Mouse (Mus musculus) liver, postnatal 0 days (tissue): ENCODE measurements around the gene Hps5. TPM values are rescaled to one million over a fixed set of nuclear protein-coding genes. Genes with fewer than 3 reads are reported as not detected.

Source experiments
- ATAC-seq: fragments of 200-750 bp; cut with Nextera tagmentation; 2 replicates; pipeline ENCODE4 v1.8.0; 2017; ENCODE audit warnings: mild to moderate bottlenecking, moderate library complexity
- DNase-seq: peaks from one replicate; pipeline ENCODE4 v3.0.0-alpha.2; 2016
- H3K27ac ChIP-seq: fragments of 300-500 bp; sonication (generic); 2 replicates; pipeline ENCODE4 v1.5.1; 2014; ENCODE audit warnings: antibody characterized with exemption, moderate library complexity, mild to moderate bottlenecking, low read depth
- H3K27me3 ChIP-seq: fragments of 300-500 bp; sonication (generic); 2 replicates; pipeline ENCODE4 v1.6.1; 2014; ENCODE audit warnings: low read length, control low read depth, mixed read lengths; ENCODE audit not compliant: insufficient read depth
- H3K36me3 ChIP-seq: fragments of 300-500 bp; sonication (generic); replicated peaks from 2 replicates; pipeline ENCODE4 v1.6.1; 2014; ENCODE audit warnings: mild to moderate bottlenecking, control low read depth, low read length, moderate library complexity, mixed read lengths; ENCODE audit not compliant: insufficient read depth
- H3K4me1 ChIP-seq: fragments of 300-500 bp; sonication (generic); 2 replicates; pipeline ENCODE4 v1.6.1; 2014; ENCODE audit warnings: antibody characterized with exemption, mild to moderate bottlenecking, control low read depth; ENCODE audit not compliant: insufficient read depth
- H3K4me2 ChIP-seq: fragments of 300-500 bp; sonication (generic); 2 replicates; pipeline ENCODE4 v1.6.1; 2014; ENCODE audit warnings: low read depth, mild to moderate bottlenecking, low read length, moderate library complexity, mixed read lengths
- H3K4me3 ChIP-seq: fragments of 300-500 bp; sonication (generic); 2 replicates; pipeline ENCODE4 v1.5.1; 2014; ENCODE audit warnings: low read depth, low read length
- H3K9ac ChIP-seq: fragments of 300-500 bp; sonication (generic); replicated peaks from 2 replicates; pipeline ENCODE4 v1.6.1; 2014; ENCODE audit warnings: mild to moderate bottlenecking, moderate library complexity
- H3K9me3 ChIP-seq: fragments of 300-500 bp; sonication (generic); 2 replicates; pipeline ENCODE4 v1.6.1; 2016; ENCODE audit warnings: mild to moderate bottlenecking, control low read depth, low read length, mixed read lengths
- CTCF ChIP-seq: sonication (generic); IDR thresholded peaks from 2 replicates; pipeline ENCODE4 v1.5.1; 2016; ENCODE audit warnings: antibody characterized with exemption, low read depth
- EP300 ChIP-seq: IDR thresholded peaks from 2 replicates; pipeline ENCODE4 v1.6.1; 2016; ENCODE audit warnings: antibody characterized with exemption, low read depth, mild to moderate bottlenecking
- WGBS: fragments of 180-500 bp; shearing (Covaris S2); extraction: QIAGEN DNeasy Blood & Tissue Kit; methylation state at CpG from one replicate; pipeline ENCODE4 v1.1.7; 2014; ENCODE audit not compliant: insufficient replicate concordance; 5-methylcytosine and 5-hydroxymethylcytosine counted together
- polyA plus RNA-seq: library from polyadenylated mRNA; unstranded; fragments of >200 nt; fragmentation: Nextera tagmentation; extraction: Ambion mirVana; gene quantifications from 2 replicates; pipeline ENCODE4 v1.2.1, GENCODE M21; 2015

Hps5 gene
- polyA plus RNA-seq = 3.3 and 3.6 TPM in 2 replicates

DNA sequence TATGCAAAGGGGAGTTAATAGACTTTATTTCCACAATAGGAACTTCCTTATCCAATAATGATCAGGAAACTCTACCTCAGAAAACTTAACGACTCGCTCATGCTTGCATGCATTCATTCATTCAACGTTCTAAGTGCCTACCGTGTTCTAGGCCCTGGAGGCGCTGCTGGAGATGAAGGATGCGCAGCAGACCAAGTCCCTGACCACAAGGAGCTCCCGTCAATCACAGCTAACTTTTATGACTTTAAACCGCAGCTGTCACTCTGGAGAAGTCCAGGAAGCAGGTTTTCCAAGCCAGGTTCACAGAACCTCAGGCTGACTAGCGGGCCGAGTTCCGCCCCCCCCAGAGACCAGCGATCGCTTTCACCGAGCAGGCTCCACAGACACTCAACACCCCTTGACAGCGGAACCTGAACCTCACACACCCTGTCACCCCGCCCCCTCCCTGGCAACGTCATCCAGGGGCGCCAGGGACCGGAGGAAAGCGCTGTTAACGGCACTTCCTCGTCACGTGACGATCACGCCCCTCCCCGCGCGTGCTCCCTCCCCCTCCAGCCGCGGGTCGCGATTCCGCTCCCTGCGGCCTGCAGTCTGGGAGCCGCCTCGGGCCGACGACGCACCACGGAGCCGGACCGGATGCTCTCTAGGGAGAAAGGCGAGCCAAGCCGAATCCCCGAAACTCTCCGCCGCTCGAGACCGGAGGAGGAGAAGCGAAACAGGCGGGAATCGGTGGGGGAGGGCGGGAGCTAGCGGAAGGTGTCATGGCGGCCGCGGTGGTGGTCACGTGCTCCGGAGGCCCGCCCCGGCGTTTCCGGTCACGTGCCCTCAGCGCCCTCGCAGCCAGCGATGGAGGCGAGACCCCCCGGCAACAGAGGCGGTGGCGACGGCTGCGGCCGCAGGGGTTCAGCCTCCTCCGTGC, at the start of gene Hps5, which contains the start of gene Gtf2h1:
Hps5 (minus strand) TSS at position 778 of the 919 bp plus-strand sequence.
Gtf2h1 (plus strand) TSS at position 817 of the 919 bp plus-strand sequence.
- TF ChIP-seq CTCF (peak; percentile 18; the same call in 1 of the 2 replicates), EP300 (peak; percentile 50; the same call in 1 of the 2 replicates)
- peak within 1 kb of the TSS; percentile 96 for H3K9ac ChIP-seq
- H3K4me1 ChIP-seq = peaks cover 22% of the 10 kb centered on the region
- no peaks in the 10 kb centered on the region for H3K27me3 ChIP-seq
- WGBS = under 1% methylated on average over 67 of the region's 75 CpGs
- H3K4me2 ChIP-seq = peak within 1 kb of the TSS; percentile 99
- DNase-seq (peak; percentile 99), ATAC-seq (peak; percentile 97)
- H3K4me3 ChIP-seq = peak within 1 kb of the TSS; percentile 98
- H3K9me3 ChIP-seq = no peaks in the 10 kb centered on the region
- peak within 1 kb of the TSS; percentile 90 for H3K27ac ChIP-seq
- peaks cover 8% of the 10 kb centered on the region for H3K36me3 ChIP-seq

DNA sequence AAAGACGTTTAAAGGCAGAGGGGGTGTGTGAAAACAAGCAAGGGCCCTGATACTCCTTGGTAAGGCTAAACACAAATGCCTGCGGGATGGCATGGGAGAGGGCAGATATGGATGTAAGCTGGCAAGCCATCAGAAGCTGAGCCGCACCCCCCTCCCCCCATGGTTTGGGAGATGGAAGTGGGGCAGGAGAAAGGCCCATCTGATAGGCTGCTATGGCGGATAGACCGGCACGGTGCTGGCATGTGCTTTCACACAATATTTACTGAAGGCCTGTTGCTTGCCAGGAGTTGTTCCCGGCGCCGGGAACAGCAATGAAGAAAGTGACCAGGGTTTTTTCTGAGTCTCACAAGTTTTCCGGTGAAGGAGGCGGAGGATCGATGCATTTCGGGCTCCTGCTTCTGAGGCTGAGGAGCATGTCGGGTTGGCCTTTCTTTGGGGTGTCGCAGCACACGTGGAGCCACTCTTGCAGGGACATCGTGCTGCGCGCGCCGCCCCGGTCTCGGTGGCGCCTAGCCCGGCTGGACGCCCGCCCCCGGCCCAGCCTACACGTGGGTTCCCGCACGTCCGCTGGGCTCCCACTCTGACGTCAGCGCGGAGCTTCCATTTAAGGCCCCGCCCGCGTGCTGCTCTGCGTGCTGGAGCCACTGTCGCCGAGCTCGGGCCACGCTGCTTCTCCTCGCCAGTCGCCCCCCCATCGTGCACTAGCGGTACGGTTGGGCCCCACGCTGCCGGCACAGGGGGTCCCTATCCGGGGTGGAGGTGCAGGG, 49.5 kb upstream of the Hps5 start:
- TF ChIP-seq EP300 (no peak), CTCF (no peak)
- Histone ChIP-seq H3K9me3 (no peaks in the 10 kb centered on the region), H3K4me1 (peaks cover 35% of the 10 kb centered on the region), H3K27ac (peak overlapping the region; percentile 85), H3K4me2 (peak overlapping the region; percentile 76), H3K36me3 (peaks cover 22% of the 10 kb centered on the region), H3K9ac (peak overlapping the region; percentile 74), H3K4me3 (peak overlapping the region; percentile 64), H3K27me3 (no peaks in the 10 kb centered on the region)
- DNase-seq (peak; percentile 93), ATAC-seq (peak; percentile 88)
- WGBS = under 1% methylated on average over 41 of the region's 51 CpGs

DNA sequence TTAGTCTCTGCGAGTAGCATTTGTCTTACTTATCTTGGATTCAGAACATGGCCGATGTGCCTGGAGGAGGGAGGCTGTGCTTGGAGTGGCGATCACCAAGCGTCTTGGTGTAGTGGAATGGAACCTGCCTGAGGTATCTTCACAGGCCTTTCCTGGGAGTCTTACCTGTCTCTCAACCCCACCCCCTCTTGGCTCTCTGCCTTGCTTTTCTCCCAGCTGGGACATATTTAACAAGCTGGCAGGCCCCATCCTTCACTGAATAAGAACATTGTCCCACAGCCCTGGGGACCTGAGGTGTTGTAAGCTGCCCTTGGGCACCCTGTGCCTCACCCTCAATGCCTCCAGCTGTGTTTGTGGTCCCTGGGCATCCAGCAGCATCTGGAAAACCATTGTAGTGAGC, 47.7 kb upstream of the Hps5 start:
- WGBS = 88% methylated on average over 4 of the region's 4 CpGs
- no peak overlapping the region for H3K4me2 ChIP-seq
- H3K27me3 ChIP-seq = no peaks in the 10 kb centered on the region
- TF ChIP-seq EP300 (no peak), CTCF (no peak)
- H3K27ac ChIP-seq = no peak overlapping the region
- no peaks in the 10 kb centered on the region for H3K9me3 ChIP-seq
- ATAC-seq (no peak), DNase-seq (no peak)
- peaks cover 5% of the 10 kb centered on the region for H3K36me3 ChIP-seq
- no peak overlapping the region for H3K4me3 ChIP-seq
- H3K9ac ChIP-seq = no peak overlapping the region
- peaks cover 53% of the 10 kb centered on the region for H3K4me1 ChIP-seq

DNA sequence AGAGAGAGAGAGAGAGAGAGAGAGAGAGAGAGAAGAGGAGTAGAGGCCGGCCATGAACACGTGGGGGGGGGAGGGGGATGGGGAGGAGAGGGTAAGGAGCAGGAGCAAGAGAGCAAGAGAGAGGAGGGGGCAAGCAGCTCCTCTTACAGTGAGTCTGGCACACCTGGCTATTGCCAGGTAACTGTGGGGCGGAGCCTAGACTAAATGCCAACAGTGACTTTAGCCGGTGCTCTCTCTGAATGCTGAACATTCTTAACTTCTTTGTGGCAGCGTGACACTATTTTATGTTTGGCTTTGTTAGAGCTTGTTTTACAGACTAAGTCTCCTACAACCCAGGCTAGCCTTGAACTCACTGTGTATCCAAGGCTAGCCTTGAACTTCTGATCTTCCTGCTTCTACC, 46.4 kb upstream of the Hps5 start:
- Histone ChIP-seq H3K27me3 (no peaks in the 10 kb centered on the region), H3K4me2 (no peak overlapping the region), H3K9ac (no peak overlapping the region), H3K4me3 (no peak overlapping the region), H3K36me3 (no peaks in the 10 kb centered on the region), H3K27ac (no peak overlapping the region), H3K9me3 (no peaks in the 10 kb centered on the region), H3K4me1 (peaks cover 58% of the 10 kb centered on the region)
- 50% methylated on average over 5 of the region's 5 CpGs for WGBS
- DNase-seq = no peak
- TF ChIP-seq CTCF (no peak), EP300 (no peak)
- ATAC-seq = no peak

DNA sequence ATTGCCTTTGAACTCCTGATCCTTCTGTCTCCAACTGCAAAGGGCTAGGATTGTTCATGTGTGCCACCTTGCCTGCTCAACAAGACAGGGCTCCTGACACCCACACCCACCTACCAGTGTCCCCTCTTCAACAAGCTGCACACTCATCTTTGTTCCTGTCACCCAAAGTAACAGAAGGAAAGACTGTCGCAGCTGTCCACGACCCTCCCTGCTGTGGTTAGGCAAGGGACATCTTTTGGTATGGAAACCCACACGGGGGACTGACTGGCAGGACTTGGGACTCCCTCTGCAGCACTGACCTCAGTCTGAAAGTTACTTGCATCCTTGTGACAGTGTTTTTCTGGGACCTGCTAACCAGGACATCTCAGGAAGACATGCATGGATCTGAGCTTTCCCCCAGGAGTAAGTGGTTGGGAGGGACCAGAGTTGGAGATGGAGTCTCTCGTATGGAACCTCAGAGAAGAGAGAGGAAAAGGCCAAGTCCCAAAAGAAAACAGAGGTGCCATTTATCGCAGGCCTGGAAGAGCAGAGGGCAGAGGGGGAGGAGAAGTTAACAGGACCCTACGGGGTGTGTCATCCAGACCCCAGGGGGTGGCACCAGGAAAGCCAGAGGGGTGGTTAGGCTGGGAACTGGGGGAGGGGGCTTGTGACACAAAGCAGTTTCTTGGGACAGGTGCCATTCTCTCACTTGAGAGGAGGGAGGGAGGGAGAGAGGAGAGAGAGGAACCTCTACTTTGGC, 45.1 kb upstream of the Hps5 start, which contains the start of gene Ldha:
Ldha (plus strand) TSS at position 689 of the 739 bp plus-strand sequence.
- H3K9ac ChIP-seq = no peak within 1 kb of the TSS
- ATAC-seq (no peak), DNase-seq (no peak)
- no peaks in the 10 kb centered on the region for H3K27me3 ChIP-seq
- no peaks in the 10 kb centered on the region for H3K36me3 ChIP-seq
- H3K9me3 ChIP-seq = no peaks in the 10 kb centered on the region
- peaks cover 58% of the 10 kb centered on the region for H3K4me1 ChIP-seq
- WGBS = 53% methylated on average over 6 of the region's 6 CpGs
- H3K4me3 ChIP-seq = no peak within 1 kb of the TSS
- peak within 1 kb of the TSS; percentile 99 for H3K27ac ChIP-seq
- 0 out of 2 replicates have a peak within 1 kb of the TSS, but pooled peaks have one; percentile 1 for H3K4me2 ChIP-seq
- TF ChIP-seq CTCF (no peak), EP300 (no peak)
